Comparison of ENCODE assay signal across 21 mouse cellular contexts in genomic region chr1:62754066-62754835, GRCm38 (mm10). TPM values are rescaled to one million over a fixed set of nuclear protein-coding genes. Genes with fewer than 3 reads are reported as not detected.
A peak's percentile ranks its signal among the peaks of the same experiment; 100 is the strongest.
DNase-seq lines count a peak whose midpoint lies in the region; ATAC-seq lines count a peak whose summit lies in the region.
"Had no signal": no experiment of that assay in that cellular context is flagged by ENCODE, and none has a peak within 500 bp of the region (broad histone marks: within the 10 kb centered on the region; RNA-seq: fewer than 3 reads in every experiment).

No protein-coding gene starts in this region.

- peak; percentile 29; the same call in 1 of the 2 replicates for ATAC-seq in kidney, embryonic 15.5 days (replicated peaks; ENCODE audit: low FRiP score)
- ATAC-seq in hindbrain, embryonic 14.5 days (ENCODE audit: low FRiP score): no peak
- ATAC-seq: intestine, embryonic 15.5 days; liver, postnatal 0 days; Patski had no signal

- no peak overlapping the region for H3K4me3 ChIP-seq in kidney, embryonic 15.5 days (replicated peaks)
- H3K4me3 ChIP-seq in hindbrain, embryonic 14.5 days (replicated peaks; ENCODE audit: low read length): no peak overlapping the region
- H3K4me3 ChIP-seq: gastrocnemius, adult 2 months; heart, adult 2 months; heart, embryonic 15.5 days; intestine, embryonic 15.5 days had no signal

- no peaks in the 10 kb centered on the region for H3K9me3 ChIP-seq in kidney, embryonic 15.5 days (replicated peaks)
- H3K9me3 ChIP-seq in hindbrain, embryonic 14.5 days (ENCODE audit: control insufficient read depth, low read length): no peaks in the 10 kb centered on the region
- H3K9me3 ChIP-seq: heart, embryonic 15.5 days; intestine, embryonic 15.5 days had no signal

- no peak overlapping the region for H3K27ac ChIP-seq in kidney, embryonic 15.5 days
- H3K27ac ChIP-seq in hindbrain, embryonic 14.5 days: 0 out of 2 replicates have a peak overlapping the region, but pooled peaks have one; percentile 0
- H3K27ac ChIP-seq: gastrocnemius, adult 2 months; heart, adult 2 months; heart, embryonic 15.5 days; intestine, embryonic 15.5 days had no signal

- no peak overlapping the region for H3K4me2 ChIP-seq in kidney, embryonic 15.5 days
- H3K4me2 ChIP-seq in hindbrain, embryonic 14.5 days (replicated peaks): no peak overlapping the region
- H3K4me2 ChIP-seq: heart, embryonic 15.5 days; intestine, embryonic 15.5 days had no signal

- no peaks in the 10 kb centered on the region for H3K36me3 ChIP-seq in kidney, embryonic 15.5 days
- H3K36me3 ChIP-seq in hindbrain, embryonic 14.5 days (replicated peaks; ENCODE audit: control insufficient read depth, insufficient read depth): peaks cover 11% of the 10 kb centered on the region
- H3K36me3 ChIP-seq: heart, embryonic 15.5 days; intestine, embryonic 15.5 days had no signal

- H3K4me1 ChIP-seq in kidney, embryonic 15.5 days: peaks cover 29% of the 10 kb centered on the region
- peaks cover 28% of the 10 kb centered on the region for H3K4me1 ChIP-seq in hindbrain, embryonic 14.5 days (replicated peaks; ENCODE audit: control insufficient read depth, insufficient read depth, low read length)

- WGBS in kidney, embryonic 15.5 days: 51% methylated on average over 8 of the region's 8 CpGs
- WGBS in hindbrain, embryonic 14.5 days: 36% methylated on average over 8 of the region's 8 CpGs

- peak; percentile 48 for DNase-seq in adrenal gland, adult 2 months
- no peak for DNase-seq in adrenal gland, postnatal 4 days (ENCODE audit: low spot score in 2 of 2)
- no peak for DNase-seq in kidney, postnatal 10 days
- DNase-seq in adrenal gland, postnatal 25 days: peak; percentile 26
- DNase-seq in hindbrain, embryonic 14.5 days (ENCODE audit: low spot score): no peak
- DNase-seq in MN1 (ENCODE audit: low spot score): no peak
- no peak for DNase-seq in urinary bladder, postnatal 14 days (ENCODE audit: low spot score)
- DNase-seq: cerebellum, adult 11 months; embryo, embryonic 11 days; gastrocnemius, adult 2 months; heart, adult 2 months; heart, postnatal 4 days; kidney, adult 9 months; liver, postnatal 0 days; lung, postnatal 10 days; right cerebral cortex, postnatal 4 days; thymus, adult 2 months had no signal

- peaks cover 8% of the 10 kb centered on the region; the same call in 1 of the 2 replicates for H3K27me3 ChIP-seq in kidney, embryonic 15.5 days
- H3K27me3 ChIP-seq in hindbrain, embryonic 14.5 days (ENCODE audit: control insufficient read depth, insufficient read depth, low read length): no peaks in the 10 kb centered on the region
- H3K27me3 ChIP-seq: heart, embryonic 15.5 days; intestine, embryonic 15.5 days; Patski had no signal

- H3K9ac ChIP-seq in kidney, embryonic 15.5 days: no peak overlapping the region
- no peak overlapping the region for H3K9ac ChIP-seq in hindbrain, embryonic 14.5 days
- H3K9ac ChIP-seq: heart, embryonic 15.5 days; intestine, embryonic 15.5 days; liver, postnatal 0 days had no signal

RNA-seq across cellular contexts. Expression of gene Nrp2, which starts 51.2 kb away (rescaled TPM):
- 10 to 100 TPM; 32.1 to 46.3 TPM for total RNA-seq in adrenal gland, adult 2 months (2021)
- polyA plus RNA-seq in adrenal gland, adult 2 months (2012; rRNA removed): 16.4 and 16.6 TPM in 2 replicates
- total RNA-seq in adrenal gland, postnatal 4 days (2021): 10 to 100 TPM; 42.5 to 51.6 TPM
- 11.7 and 12.2 TPM in 2 replicates for polyA plus RNA-seq in kidney, embryonic 15.5 days (2015; fragmentation: Nextera tagmentation; extraction: Ambion mirVana)
- total RNA-seq in adrenal gland, postnatal 25 days (2021): 38.3 and 44.1 TPM in 2 replicates
- 34.1 and 34.5 TPM in 2 replicates for polyA plus RNA-seq in hindbrain, embryonic 14.5 days (2014; fragmentation: Nextera tagmentation; extraction: Ambion mirVana)

Comparison
In these comparisons a context has a peak if more than half of its experiments do, and no peak if none do; other contexts are left out.
1. DNase-seq: peak in adrenal gland, adult 2 months (single experiment) and adrenal gland, postnatal 25 days (single experiment); none in adrenal gland, postnatal 4 days (0 of 2), kidney, postnatal 10 days (single experiment), hindbrain, embryonic 14.5 days (single experiment), MN1 (single experiment) and urinary bladder, postnatal 14 days (single experiment).